Mouse (Mus musculus) cortical plate, adult 2 months (tissue): ENCODE results near the gene Raf1. TPM values are rescaled to one million over a fixed set of nuclear protein-coding genes. Genes with fewer than 3 reads are reported as not detected.

Source experiments
- H3K27ac ChIP-seq: fragments of 200-500 bp; 2 replicates; pipeline ENCODE4 v1.5.1; 2012; ENCODE audit warnings: low read length, control low read depth, inconsistent platforms; ENCODE audit not compliant: insufficient read depth
- H3K4me1 ChIP-seq: fragments of 200-500 bp; 2 replicates; pipeline ENCODE4 v1.6.1; 2011; ENCODE audit warnings: low read length; ENCODE audit not compliant: control insufficient read depth, insufficient read depth
- H3K4me3 ChIP-seq: fragments of 200-500 bp; 2 replicates; pipeline ENCODE4 v1.5.1; 2011; ENCODE audit warnings: mild to moderate bottlenecking, low read length, control low read depth; ENCODE audit not compliant: insufficient read depth
- CTCF ChIP-seq: fragments of 200-500 bp; IDR thresholded peaks from 2 replicates; pipeline ENCODE4 v1.5.1; 2011; ENCODE audit warnings: mild to moderate bottlenecking, control low read depth, low read length; ENCODE audit not compliant: insufficient read depth; ENCODE audit errors: extremely low read depth
- POLR2A ChIP-seq: fragments of 200-500 bp; IDR thresholded peaks from 2 replicates; pipeline ENCODE4 v1.6.1; 2011; ENCODE audit warnings: mild to moderate bottlenecking, low read length, control low read depth; ENCODE audit not compliant: insufficient read depth; ENCODE audit errors: extremely low read depth
- polyA plus RNA-seq: library from polyadenylated mRNA; depleted of rRNA; stranded (reverse); fragments of >200 nt; gene quantifications from 2 replicates; pipeline ENCODE4 v1.2.3, GENCODE M21; 2012

Raf1 gene
- polyA plus RNA-seq, 1 experiment, result 111 TPM

GRCm38 (mm10) chr6:115601715-115602523, 74.5 kb downstream of the Raf1 start, which contains the start of gene Mkrn2:
TSS of gene Mkrn2 (plus strand) at chr6:115601902.
- Histone ChIP-seq H3K27ac (no peak within 1 kb of the TSS), H3K4me3 (peak within 1 kb of the TSS; percentile 78), H3K4me1 (peaks cover 6% of the 10 kb centered on the region)
- TF ChIP-seq CTCF (no peak), POLR2A (0 out of 2 replicates have a peak, but pooled peaks have one; percentile 44)

- TF ChIP-seq CTCF, result no peak
- TF ChIP-seq POLR2A, result no peak
- H3K27ac ChIP-seq, result no peak overlapping the region
- peaks cover 1% of the 10 kb centered on the region; the same call in 1 of the 2 replicates for H3K4me1 ChIP-seq
- peak overlapping the region; percentile 78; the same call in 1 of the 2 replicates for H3K4me3 ChIP-seq
These were observed 75.1 kb downstream of the Raf1 start for GRCm38 (mm10) chr6:115601322-115601714.

- TF ChIP-seq CTCF, result no peak
- no peak for TF ChIP-seq POLR2A
- Histone ChIP-seq H3K4me3 (no peak overlapping the region), H3K4me1 (no peaks in the 10 kb centered on the region), H3K27ac (no peak overlapping the region)
These were observed 80.8 kb downstream of the Raf1 start for GRCm38 (mm10) chr6:115595667-115596066.

GRCm38 (mm10) chr6:115594463-115594862, 82.0 kb downstream of the Raf1 start:
- no peak overlapping the region for H3K27ac ChIP-seq
- TF ChIP-seq POLR2A (no peak), CTCF (no peak)
- no peak overlapping the region for H3K4me3 ChIP-seq
- H3K4me1 ChIP-seq, result no peaks in the 10 kb centered on the region

GRCm38 (mm10) chr6:115593252-115593651, 83.2 kb downstream of the Raf1 start:
- Histone ChIP-seq H3K4me3 (no peak overlapping the region), H3K27ac (no peak overlapping the region), H3K4me1 (no peaks in the 10 kb centered on the region)
- no peak for TF ChIP-seq CTCF
- TF ChIP-seq POLR2A, result no peak

- H3K4me1 ChIP-seq, result no peaks in the 10 kb centered on the region
- TF ChIP-seq POLR2A (no peak), CTCF (no peak)
- H3K4me3 ChIP-seq, result no peak within 1 kb of the TSS
- no peak within 1 kb of the TSS for H3K27ac ChIP-seq
These were observed 84.0 kb downstream of the Raf1 start, which contains the start of gene Mkrn2os for GRCm38 (mm10) chr6:115592458-115592857. TSS of gene Mkrn2os (minus strand) at chr6:115592576.

- Histone ChIP-seq H3K4me1 (no peaks in the 10 kb centered on the region), H3K4me3 (no peak overlapping the region), H3K27ac (no peak overlapping the region)
- TF ChIP-seq POLR2A (no peak), CTCF (no peak)
These were observed 84.6 kb downstream of the Raf1 start for GRCm38 (mm10) chr6:115591692-115592359.

- no peak overlapping the region for H3K27ac ChIP-seq
- TF ChIP-seq POLR2A (no peak), CTCF (no peak)
- H3K4me1 ChIP-seq, result no peaks in the 10 kb centered on the region
- no peak overlapping the region for H3K4me3 ChIP-seq
These were observed 90.1 kb downstream of the Raf1 start for GRCm38 (mm10) chr6:115586321-115586720.

GRCm38 (mm10) chr6:115584176-115584575, 92.3 kb downstream of the Raf1 start:
- no peak for TF ChIP-seq POLR2A
- TF ChIP-seq CTCF, result no peak
- Histone ChIP-seq H3K27ac (no peak overlapping the region), H3K4me1 (no peaks in the 10 kb centered on the region), H3K4me3 (no peak overlapping the region)

GRCm38 (mm10) chr6:115583430-115584125, 92.9 kb downstream of the Raf1 start:
- TF ChIP-seq POLR2A (no peak), CTCF (no peak)
- Histone ChIP-seq H3K27ac (no peak overlapping the region), H3K4me3 (no peak overlapping the region), H3K4me1 (no peaks in the 10 kb centered on the region)
